Mouse (Mus musculus) ES-CJ7 (cell line): ENCODE measurements around the gene E330034G19Rik.
A peak's percentile ranks its signal among the peaks of the same experiment; 100 is the strongest.

Experiments used
- DNase-seq: peaks from one replicate; pipeline ENCODE4 v3.0.0; 2011; ENCODE audit warnings: low read depth, low spot score

E330034G19Rik gene

DNA sequence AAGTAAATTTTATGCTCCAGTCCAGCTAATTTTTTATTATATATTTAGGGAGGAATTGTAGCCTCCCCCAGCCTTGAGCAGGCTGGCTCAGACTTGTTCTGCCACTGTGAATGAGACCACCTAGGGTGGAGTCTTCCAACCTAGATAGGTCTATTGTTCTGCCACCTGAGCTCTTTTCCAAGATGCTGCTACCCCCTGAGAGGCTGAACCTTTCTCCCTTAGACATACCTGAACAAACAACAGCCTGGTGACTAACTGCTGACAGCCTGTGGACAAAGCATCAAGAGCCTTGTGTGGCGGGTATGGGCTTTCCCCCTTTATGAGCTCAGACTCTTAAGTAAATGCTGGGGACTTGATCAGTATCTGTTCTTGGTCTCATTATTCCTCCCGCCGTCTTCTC, 54.0 kb downstream of the E330034G19Rik start:
- DNase-seq, result peak; percentile 66

DNA sequence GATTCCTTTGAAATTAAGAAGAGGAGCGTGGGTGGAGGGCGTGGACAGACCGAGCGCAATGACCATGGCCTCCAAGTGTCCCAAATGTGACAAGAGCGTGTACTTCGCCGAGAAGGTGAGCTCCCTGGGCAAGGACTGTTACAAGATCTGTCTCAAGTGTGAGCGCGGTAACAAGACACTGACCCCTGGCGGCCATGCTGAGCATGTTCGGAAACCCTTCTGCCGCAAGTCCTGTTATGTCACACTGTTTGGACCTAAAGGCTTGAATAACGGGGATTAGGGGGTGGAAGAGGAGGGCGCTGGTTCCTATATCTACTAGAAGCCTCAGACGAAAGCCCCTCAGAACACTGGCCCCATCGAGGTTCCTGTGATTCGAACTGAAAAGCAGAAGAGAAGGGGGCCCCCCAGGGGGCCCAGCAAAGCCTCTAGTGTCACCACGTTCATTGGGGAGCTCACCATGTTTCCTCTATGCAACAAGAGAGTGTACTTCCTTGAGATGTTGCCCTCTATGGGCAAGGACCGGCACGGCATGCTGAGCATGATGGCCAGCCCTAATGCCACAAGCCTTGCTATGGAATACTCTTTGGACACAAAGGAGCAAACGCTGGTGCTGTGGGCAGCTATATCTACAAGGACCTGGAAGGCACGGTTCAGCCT, 65.4 kb downstream of the E330034G19Rik start:
- DNase-seq, result peak; percentile 63
